Mouse (Mus musculus) retina, postnatal 7 days (tissue): ENCODE measurements around the gene Ap4m1.
A peak's percentile ranks its signal among the peaks of the same experiment; 100 is the strongest.
"Not testable (repeated sequence)": the region's sequence is repeated elsewhere in the genome, so short reads cannot be mapped to it uniquely, and the experiment has no call there.

Experiments used
- DNase-seq: peaks from one replicate; pipeline ENCODE4 v3.0.0-alpha.2; 2012; ENCODE audit warnings: low read depth, low spot score

The Ap4m1 gene

DNA sequence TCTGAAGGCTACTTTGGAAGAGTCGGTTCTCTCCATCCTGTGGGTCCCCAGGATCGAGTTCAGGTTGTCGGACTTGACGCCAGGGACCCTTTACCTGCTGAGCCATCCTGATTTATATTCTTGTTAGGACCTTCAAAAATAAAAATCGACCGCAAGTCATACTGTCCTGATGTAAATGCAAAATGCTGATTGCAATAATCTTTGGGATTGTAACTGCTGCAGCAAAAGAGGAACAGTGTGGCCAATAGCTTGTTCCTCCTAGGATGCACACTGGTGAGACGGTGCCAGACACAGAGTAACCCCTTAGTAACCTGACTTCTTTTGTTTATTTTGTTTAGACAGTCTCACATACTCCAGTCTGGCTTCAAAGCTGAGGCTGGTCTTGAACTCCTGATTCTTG, 23.7 kb downstream of the Ap4m1 start:
- no peak for DNase-seq

GRCm38 (mm10) chr5:138199576-138199975, 27.8 kb downstream of the Ap4m1 start:
- DNase-seq, result no peak

DNA sequence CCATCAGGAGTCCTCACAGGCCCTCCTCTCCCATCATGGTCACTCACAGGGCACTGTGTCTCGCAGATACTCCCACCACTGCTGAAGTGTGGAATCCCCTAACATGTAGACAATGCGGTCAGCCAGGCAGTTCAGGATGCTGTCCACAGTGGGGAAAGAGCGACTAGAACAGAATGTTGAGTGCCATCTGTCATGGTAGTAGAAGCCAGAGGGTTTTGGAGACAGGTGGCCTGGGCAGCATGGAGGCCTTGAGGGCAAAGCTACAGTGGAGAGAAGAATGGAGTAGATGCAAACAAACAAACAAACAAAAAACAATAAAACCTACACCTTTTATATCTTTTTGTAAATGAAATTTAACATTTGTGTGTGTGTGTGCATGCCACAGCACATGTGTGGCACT, 30.3 kb downstream of the Ap4m1 start:
- no peak for DNase-seq

- DNase-seq, result no peak
Measured at GRCm38 (mm10) chr5:138207253-138207652, 35.5 kb downstream of the Ap4m1 start.

DNA sequence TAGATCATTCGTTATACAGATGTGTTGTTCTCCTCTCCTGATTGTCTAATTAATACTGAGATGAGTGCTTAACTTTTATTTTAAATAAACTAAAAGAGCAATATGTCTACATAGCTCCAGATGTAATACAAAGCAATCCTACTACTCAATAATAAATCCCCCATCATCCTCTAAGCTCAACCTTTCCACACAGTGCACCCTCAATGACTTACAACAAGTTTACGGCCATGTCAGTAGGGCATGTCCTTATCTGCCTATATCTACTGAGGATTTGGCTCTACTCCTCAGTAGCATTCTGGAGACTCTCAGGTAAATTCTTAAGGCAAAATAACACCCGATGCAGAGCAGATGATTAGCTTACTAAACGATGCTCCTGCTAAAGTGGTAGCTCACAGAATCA, 36.1 kb downstream of the Ap4m1 start:
- no peak for DNase-seq

DNA sequence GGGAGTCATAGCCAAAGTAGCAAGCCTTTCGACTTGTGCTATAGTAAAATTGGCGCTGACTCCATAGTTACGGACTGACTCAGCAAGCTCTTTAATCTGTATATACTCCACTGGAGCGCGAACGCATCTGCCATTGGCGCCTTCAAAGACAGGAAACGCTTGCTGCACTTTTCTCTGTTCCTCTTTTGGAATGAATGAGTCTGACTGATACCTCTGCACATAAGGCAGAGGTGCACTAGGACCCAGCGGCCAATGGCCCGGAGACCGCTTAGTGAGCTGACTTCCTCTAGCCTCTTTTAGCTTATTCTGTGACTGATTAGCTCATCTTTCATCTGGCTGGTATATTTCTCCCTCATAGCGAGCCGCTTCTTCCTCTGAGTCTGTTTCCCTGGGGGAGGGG, 44.8 kb downstream of the Ap4m1 start:
- not testable (repeated sequence) for DNase-seq

DNA sequence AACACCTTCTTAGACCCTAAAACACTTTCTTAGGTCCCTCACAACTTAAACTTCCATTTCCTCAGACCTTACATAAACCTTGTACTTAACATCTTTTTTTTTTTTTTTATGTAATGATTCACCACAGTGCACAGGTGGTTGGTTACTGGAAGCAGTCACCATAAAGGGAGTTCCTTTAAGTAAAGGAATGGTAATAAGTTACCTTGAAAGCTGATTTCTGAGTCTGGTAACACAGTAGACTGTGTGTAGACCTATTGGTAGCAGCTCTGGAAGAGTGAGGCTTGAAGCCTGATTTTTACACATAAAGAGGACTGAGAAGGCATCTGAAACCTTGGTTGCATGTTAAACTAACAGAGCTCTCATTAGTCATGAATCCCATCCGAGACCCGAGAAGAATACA, 48.1 kb downstream of the Ap4m1 start:
- no peak for DNase-seq

DNA sequence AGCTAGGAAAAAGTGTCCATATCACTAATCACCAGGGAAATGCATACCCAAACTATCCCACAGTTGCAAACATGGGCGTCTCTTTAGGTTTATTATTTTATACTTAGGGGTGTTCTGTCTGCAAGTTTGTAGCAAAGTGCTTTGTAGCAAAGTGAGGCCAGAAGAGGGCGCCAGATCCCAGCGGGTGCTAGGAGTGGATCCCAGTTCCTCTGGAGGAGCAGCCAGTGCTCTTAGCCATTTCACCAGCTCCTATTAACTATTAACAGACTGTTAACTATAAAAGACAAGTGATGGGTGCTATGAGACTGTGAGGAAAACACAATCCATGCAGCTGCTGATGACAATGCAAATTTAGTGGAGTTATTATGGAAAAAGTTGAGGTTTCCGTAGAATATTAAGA, 50.3 kb downstream of the Ap4m1 start:
- DNase-seq, result peak; percentile 61

- DNase-seq, result no peak
Measured at GRCm38 (mm10) chr5:138223287-138223686, 51.5 kb downstream of the Ap4m1 start.

GRCm38 (mm10) chr5:138225700-138226099, 53.9 kb downstream of the Ap4m1 start, which contains the start of gene Nxpe5:
TSS of gene Nxpe5 (plus strand) at chr5:138225898.
- DNase-seq, result no peak

- no peak for DNase-seq
Measured at GRCm38 (mm10) chr5:138226491-138226890, 54.7 kb downstream of the Ap4m1 start.

DNA sequence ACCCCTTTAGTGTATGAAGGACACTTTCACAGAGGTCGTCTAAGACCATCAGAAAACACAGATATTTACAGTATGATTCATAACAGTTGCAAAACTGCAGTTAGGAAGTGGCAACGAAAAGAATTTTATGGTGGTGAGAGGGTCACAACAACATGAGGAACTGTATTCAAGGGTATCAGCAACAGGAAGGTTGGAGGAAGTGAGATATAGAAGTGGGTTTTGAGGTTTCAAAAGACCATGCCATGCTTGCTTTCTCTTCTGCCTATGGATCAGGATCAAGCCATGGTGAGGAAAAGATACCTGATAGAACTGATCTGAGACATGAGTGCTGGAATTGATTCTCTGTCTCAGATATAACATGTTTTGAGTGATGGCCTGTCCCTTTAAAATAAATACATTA, 55.6 kb downstream of the Ap4m1 start:
- DNase-seq, result no peak

GRCm38 (mm10) chr5:138228026-138228425, 56.2 kb downstream of the Ap4m1 start:
- no peak for DNase-seq

GRCm38 (mm10) chr5:138229511-138229910, 57.7 kb downstream of the Ap4m1 start:
- no peak for DNase-seq
